Mouse (Mus musculus) testis, adult 10 weeks (tissue): Measurements from ENCODE around the gene Rpe. TPM values are rescaled to one million over a fixed set of nuclear protein-coding genes. Genes with fewer than 3 reads are reported as not detected.

Experiments
- polyA plus RNA-seq: library from polyadenylated mRNA; stranded (reverse); fragments of 350-450 nt; fragmentation: Illumina TruSeq; extraction: RNeasy Lipid Tissue Mini Kit (QIAGEN cat#74804); gene quantifications from one replicate; pipeline ENCODE4 v1.2.3, GENCODE M21; 2014; ENCODE audit warnings: low read depth, low replicate concordance

Gene Rpe
- polyA plus RNA-seq, result 20.5 TPM

GRCm38 (mm10) chr1:66700693-66701575, at the start of gene Rpe:
Gene Rpe (plus strand): TSS chr1:66700831.

Other genes starting within 250 kb of the Rpe start
- 2.7 TPM for gene Unc80, start 232.5 kb upstream of the Rpe start, polyA plus RNA-seq
- 152 TPM for gene Kansl1l, start 116.7 kb downstream of the Rpe start, polyA plus RNA-seq
- gene Acadl, start 162.4 kb downstream of the Rpe start, polyA plus RNA-seq, result 41.9 TPM
- gene Myl1, start 244.6 kb downstream of the Rpe start, polyA plus RNA-seq, result 1.9 TPM